Mouse (Mus musculus) activated CD4-positive, CD25-positive, alpha-beta regulatory T cell, adult 4 months (primary cell): ENCODE results near the gene D5Ertd579e. TPM values are rescaled to one million over a fixed set of nuclear protein-coding genes. Genes with fewer than 3 reads are reported as not detected.

Experiments used
- ATAC-seq: one replicate; pipeline ENCODE4 v1.8.0; 2017
- polyA plus RNA-seq, 2 experiments: library from polyadenylated mRNA; unstranded; fragments of 100-300 nt; shearing (Covaris generic); gene quantifications; one replicate each; pipeline ENCODE4 v1.2.1; 2017

The D5Ertd579e gene
- polyA plus RNA-seq, 2 experiments from 2014 or later = 23.3 to 24.1 TPM

- no peak for ATAC-seq
These were observed 24.4 kb upstream of the D5Ertd579e start for GRCm38 (mm10) chr5:36720219-36720618.

- no peak for ATAC-seq
These were observed 23.8 kb upstream of the D5Ertd579e start for GRCm38 (mm10) chr5:36719601-36720000.

GRCm38 (mm10) chr5:36719135-36719534 is 23.3 kb upstream of the D5Ertd579e start:
- ATAC-seq = no peak

GRCm38 (mm10) chr5:36717889-36718288 is 22.1 kb upstream of the D5Ertd579e start:
- no peak for ATAC-seq

GRCm38 (mm10) chr5:36716816-36717215 is 21.0 kb upstream of the D5Ertd579e start:
- ATAC-seq = no peak

- no peak for ATAC-seq
These were observed 19.0 kb upstream of the D5Ertd579e start for GRCm38 (mm10) chr5:36714832-36715231.

- ATAC-seq = no peak
These were observed 17.9 kb upstream of the D5Ertd579e start for GRCm38 (mm10) chr5:36713693-36714092.

- ATAC-seq = peak; percentile 97
These were observed 17.0 kb upstream of the D5Ertd579e start for GRCm38 (mm10) chr5:36712553-36713534.

GRCm38 (mm10) chr5:36711863-36712262 is 16.0 kb upstream of the D5Ertd579e start:
- no peak for ATAC-seq

GRCm38 (mm10) chr5:36705792-36706191 is 10.0 kb upstream of the D5Ertd579e start:
- ATAC-seq = no peak

GRCm38 (mm10) chr5:36705390-36705789 is 9.6 kb upstream of the D5Ertd579e start:
- ATAC-seq = no peak

GRCm38 (mm10) chr5:36704684-36705083 is 8.9 kb upstream of the D5Ertd579e start:
- no peak for ATAC-seq

- no peak for ATAC-seq
These were observed 5.3 kb upstream of the D5Ertd579e start for GRCm38 (mm10) chr5:36700939-36701620.

- no peak for ATAC-seq
These were observed 2.9 kb upstream of the D5Ertd579e start for GRCm38 (mm10) chr5:36698689-36699088.

GRCm38 (mm10) chr5:36698067-36698670 is 2.3 kb upstream of the D5Ertd579e start:
- no peak for ATAC-seq

- ATAC-seq = no peak
These were observed 878 bp upstream of the D5Ertd579e start for GRCm38 (mm10) chr5:36696504-36697300.

- no peak for ATAC-seq
These were observed 819 bp downstream of the D5Ertd579e start for GRCm38 (mm10) chr5:36695005-36695404.

GRCm38 (mm10) chr5:36693651-36694050 is 2.2 kb downstream of the D5Ertd579e start:
- no peak for ATAC-seq

GRCm38 (mm10) chr5:36691423-36691822 is 4.4 kb downstream of the D5Ertd579e start:
- ATAC-seq = no peak

GRCm38 (mm10) chr5:36685170-36685569 is 10.7 kb downstream of the D5Ertd579e start:
- ATAC-seq = no peak

GRCm38 (mm10) chr5:36683586-36683985 is 12.2 kb downstream of the D5Ertd579e start:
- no peak for ATAC-seq

- no peak for ATAC-seq
These were observed 14.6 kb downstream of the D5Ertd579e start for GRCm38 (mm10) chr5:36681219-36681618.
